In the genomic region with DNA sequence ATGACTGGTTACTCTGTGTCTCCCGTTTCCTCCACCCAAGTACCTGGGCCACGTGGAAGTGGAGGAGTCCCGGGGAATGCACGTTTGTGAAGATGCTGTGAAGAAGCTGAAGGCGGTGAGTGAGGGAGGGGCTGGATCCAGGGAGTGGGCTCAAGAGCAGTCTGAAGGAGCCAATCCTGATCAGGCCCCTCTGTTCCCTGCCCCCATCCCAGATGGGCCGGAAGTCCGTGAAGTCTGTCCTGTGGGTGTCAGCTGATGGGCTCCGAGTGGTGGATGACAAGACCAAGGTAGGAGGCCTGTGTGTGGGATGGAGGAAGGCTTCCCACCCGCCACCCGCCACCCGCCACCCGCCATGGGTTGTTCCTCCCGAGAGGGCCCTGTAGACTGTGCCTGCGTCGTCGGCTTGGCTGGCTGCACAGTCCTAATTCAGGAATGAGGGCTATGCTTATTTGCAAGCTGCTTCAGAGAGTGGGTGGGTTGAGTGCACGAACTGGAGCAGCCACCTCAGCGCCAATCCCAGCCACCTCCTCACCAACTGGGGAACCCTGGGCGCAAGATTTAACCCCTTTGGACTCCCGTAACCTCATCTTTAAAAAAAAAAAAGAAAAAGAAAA, we compare ENCODE assay signal across 10 mouse cellular contexts. TPM values are rescaled to one million over a fixed set of nuclear protein-coding genes. Genes with fewer than 3 reads are reported as not detected.
DNase-seq lines count a peak whose midpoint lies in the region; TF ChIP-seq lines count a peak whose summit lies in the region.
"Had no signal": no experiment of that assay in that cellular context is flagged by ENCODE, and none has a peak within 500 bp of the region (broad histone marks: within the 10 kb centered on the region; RNA-seq: fewer than 3 reads in every experiment).

No protein-coding gene starts in this region.

- TF ChIP-seq POLR2A in olfactory bulb, adult 2 months (IDR thresholded peaks at IDR 0.05; ENCODE audit: insufficient read depth, low read depth, low read length), result no peak

- peaks cover 22% of the 10 kb centered on the region for H3K4me1 ChIP-seq in olfactory bulb, adult 2 months (ENCODE audit: control insufficient read depth, insufficient read depth, low read length)

- H3K27ac ChIP-seq in olfactory bulb, adult 2 months (ENCODE audit: insufficient read depth, low read depth, low read length), result peak overlapping the region; percentile 65; the same call in 1 of the 2 replicates
- H3K27ac ChIP-seq: embryonic facial prominence, embryonic 12.5 days; hindbrain, embryonic 15.5 days had no signal

- no peak overlapping the region for H3K4me3 ChIP-seq in olfactory bulb, adult 2 months (ENCODE audit: insufficient read depth, low read depth, low read length)
- H3K4me3 ChIP-seq: embryonic facial prominence, embryonic 12.5 days; hindbrain, embryonic 15.5 days had no signal

- no peak for TF ChIP-seq CTCF in olfactory bulb, adult 2 months (IDR thresholded peaks at IDR 0.05; ENCODE audit: insufficient read depth, low read depth, low read length)

- WGBS in olfactory bulb, adult 2 months, result 43% methylated on average over 20 of the region's 20 CpGs

- peak; percentile 75 for DNase-seq in layer of hippocampus, adult 11-12 months (ENCODE audit: low spot score)
- DNase-seq in layer of hippocampus, postnatal 10 days (ENCODE audit: low spot score in 2 of 2), result no peak
- DNase-seq in brain, adult 2 months (ENCODE audit: low read depth, low spot score), result peak; percentile 87
- peak; percentile 90 for DNase-seq in layer of hippocampus, adult 9-11 months
- DNase-seq in spleen, adult 12 weeks (ENCODE audit: low spot score), result no peak
- no peak for DNase-seq in cerebellum, postnatal 4 days (ENCODE audit: low spot score in 2 of 2)
- DNase-seq: cerebellum, adult 11 months had no signal

RNA-seq across cellular contexts. Expression of a gene that starts 8.4 kb away (rescaled TPM):
- total RNA-seq in layer of hippocampus, postnatal 10 days (2021), result 100 to 1,000 TPM; 126 to 127 TPM
- polyA plus RNA-seq in olfactory bulb, adult 2 months (2012; ENCODE audit: insufficient read depth, insufficient read length, low replicate concordance, missing spikeins), result not detected in 2 replicates

RNA-seq across cellular contexts. Expression of a gene that starts 33.8 kb away (rescaled TPM):
- total RNA-seq in layer of hippocampus, postnatal 10 days (2021), result 10 to 100 TPM; 26.9 to 29.5 TPM
- not detected in 2 replicates for polyA plus RNA-seq in olfactory bulb, adult 2 months (2012; ENCODE audit: insufficient read depth, insufficient read length, low replicate concordance, missing spikeins)

RNA-seq across cellular contexts. Expression of a gene that starts 38.2 kb away (rescaled TPM):
- 10 to 100 TPM in 1 of 2 experiments, 1 to 10 TPM in 1; 9.5 to 10.8 TPM for total RNA-seq in layer of hippocampus, postnatal 10 days (2021)
- not detected in 2 replicates for polyA plus RNA-seq in olfactory bulb, adult 2 months (2012; ENCODE audit: insufficient read depth, insufficient read length, low replicate concordance, missing spikeins)

Comparison
In these comparisons a context has a peak if more than half of its experiments do, and no peak if none do; other contexts are left out.
1. DNase-seq: peak in layer of hippocampus, adult 11-12 months (single experiment), brain, adult 2 months (single experiment) and layer of hippocampus, adult 9-11 months (single experiment); none in layer of hippocampus, postnatal 10 days (0 of 2), spleen, adult 12 weeks (single experiment) and cerebellum, postnatal 4 days (0 of 2).